Mouse (Mus musculus): Measurements from ENCODE around the gene B3gnt4. TPM values are rescaled to one million over a fixed set of nuclear protein-coding genes. Genes with fewer than 3 reads are reported as not detected.
A peak's percentile ranks its signal among the peaks of the same experiment; 100 is the strongest.

The B3gnt4 gene
- polyA plus RNA-seq, 1 experiment, result 1.4 TPM

- DNase-seq (ENCODE audit: extremely low spot score in 1 of 2, low spot score in 1 of 2), result no peak
These were observed 15.0 kb downstream of the B3gnt4 start, which contains the start of gene Gm49027 for GRCm38 (mm10) chr5:123525281-123525680. Gene Gm49027, minus strand, starts transcription at chr5:123525488.

DNA sequence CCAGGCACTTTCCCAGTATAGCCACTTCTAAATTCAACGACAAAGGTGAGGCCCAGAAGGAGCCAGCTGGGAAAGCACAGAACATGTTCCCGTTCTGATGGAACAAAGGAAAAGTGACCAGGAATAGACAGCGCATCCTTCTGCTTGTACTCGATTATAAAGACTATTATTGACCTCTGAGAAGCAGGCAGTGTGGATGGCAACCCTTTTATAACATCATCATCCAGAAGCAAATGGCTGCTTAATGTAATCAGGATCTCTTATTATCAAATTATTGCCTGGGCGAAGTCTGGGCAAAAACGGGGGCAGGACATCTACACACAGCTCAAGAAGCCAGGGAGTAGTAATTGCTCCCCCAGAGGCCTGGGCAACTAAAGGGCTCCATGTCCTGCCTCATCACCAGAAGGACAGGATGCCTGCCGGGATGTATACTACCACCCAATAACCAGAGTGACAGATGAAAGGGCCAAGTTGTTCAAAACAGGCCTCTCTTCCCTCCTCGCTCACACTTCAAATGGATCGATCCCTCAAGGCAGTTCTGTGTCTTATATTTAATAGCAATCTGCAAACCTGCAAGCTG, 15.7 kb downstream of the B3gnt4 start:
- DNase-seq (ENCODE audit: extremely low spot score in 1 of 2, low spot score in 1 of 2), result no peak

- peak in 1 of 2 experiments; percentile 4 for DNase-seq (ENCODE audit: extremely low spot score in 1 of 2, low spot score in 1 of 2)
These were observed 18.4 kb downstream of the B3gnt4 start for GRCm38 (mm10) chr5:123528641-123529040.

DNA sequence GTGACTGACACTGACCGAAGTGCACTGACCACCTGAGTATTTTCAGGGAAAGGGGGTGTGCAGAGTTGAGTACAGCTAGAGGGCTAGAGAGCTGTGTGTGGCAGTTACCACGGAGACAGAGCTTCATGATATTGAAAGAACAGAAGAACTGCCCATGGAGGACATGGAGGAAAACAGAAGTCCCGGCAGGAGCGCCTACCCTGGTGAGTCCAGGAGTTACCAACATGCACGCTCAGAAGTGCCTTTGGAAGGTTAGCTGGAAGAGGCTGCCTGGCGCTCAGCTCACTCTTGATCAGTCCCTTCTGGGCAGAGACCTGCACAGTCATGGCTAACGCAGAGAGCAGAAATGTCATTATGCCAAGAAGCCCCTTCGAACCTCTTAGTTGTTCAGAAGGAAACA, 19.8 kb downstream of the B3gnt4 start:
- peak in 1 of 2 experiments; percentile 0 for DNase-seq (ENCODE audit: extremely low spot score in 1 of 2, low spot score in 1 of 2)

- DNase-seq (ENCODE audit: extremely low spot score in 1 of 2, low spot score in 1 of 2), result no peak
These were observed 23.5 kb downstream of the B3gnt4 start for GRCm38 (mm10) chr5:123533801-123534200.

DNA sequence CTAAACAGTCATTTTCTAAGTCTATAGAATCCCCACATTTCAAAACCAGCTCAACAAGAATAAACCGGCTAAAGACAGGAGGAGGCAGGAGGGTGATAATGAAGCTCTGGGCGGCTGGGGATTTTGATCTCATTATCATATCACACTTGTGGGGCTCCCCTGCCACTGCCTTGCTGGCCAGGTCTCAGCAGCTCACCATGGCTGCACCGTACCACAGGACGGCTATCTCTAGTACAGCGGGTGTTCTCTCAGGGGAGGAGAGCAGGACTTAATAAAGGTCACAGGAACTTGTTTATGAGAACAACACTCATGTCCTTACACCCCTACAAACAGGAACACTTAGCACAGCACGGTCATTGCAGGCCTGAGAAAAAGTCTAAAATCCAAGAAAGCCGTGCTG, 45.4 kb downstream of the B3gnt4 start:
- no peak for DNase-seq (ENCODE audit: extremely low spot score in 1 of 2, low spot score in 1 of 2)

GRCm38 (mm10) chr5:123556451-123556850, 46.2 kb downstream of the B3gnt4 start:
- peak in 1 of 2 experiments; percentile 54 for DNase-seq (ENCODE audit: extremely low spot score in 1 of 2, low spot score in 1 of 2)

GRCm38 (mm10) chr5:123559588-123559987, 49.3 kb downstream of the B3gnt4 start:
- peak in 1 of 2 experiments; percentile 25 for DNase-seq (ENCODE audit: extremely low spot score in 1 of 2, low spot score in 1 of 2)

GRCm38 (mm10) chr5:123561128-123561527, 50.9 kb downstream of the B3gnt4 start:
- DNase-seq (ENCODE audit: extremely low spot score in 1 of 2, low spot score in 1 of 2), result peak in 1 of 2 experiments; percentile 30

Other genes with a start within 250 kb of the B3gnt4 start
- gene Bcl7a, start 166.6 kb upstream of the B3gnt4 start, polyA plus RNA-seq (2012; rRNA removed), result 37.0 and 40.7 TPM in 2 replicates
- gene Mlxip, start 115.7 kb upstream of the B3gnt4 start, polyA plus RNA-seq (2012; rRNA removed), result 18.5 and 19.4 TPM in 2 replicates
- 0.65 and 0.90 TPM in 2 replicates for gene Lrrc43, start 21.2 kb upstream of the B3gnt4 start, polyA plus RNA-seq (2012; rRNA removed)
- gene Il31, start 21.0 kb upstream of the B3gnt4 start, polyA plus RNA-seq (2012; rRNA removed), result not detected in 2 replicates
- 81.5 and 87.4 TPM in 2 replicates for gene Diablo, start 13.7 kb downstream of the B3gnt4 start, polyA plus RNA-seq (2012; rRNA removed)
- gene Gm49027, start 15.0 kb downstream of the B3gnt4 start, polyA plus RNA-seq (2012; rRNA removed), result 9.7 and 13.0 TPM in 2 replicates
- gene Vps33a, start 62.6 kb downstream of the B3gnt4 start, polyA plus RNA-seq (2012; rRNA removed), result 50.9 and 56.4 TPM in 2 replicates
- gene Clip1, start 174.2 kb downstream of the B3gnt4 start, polyA plus RNA-seq (2012; rRNA removed), result 85.6 and 88.1 TPM in 2 replicates
- gene Zcchc8, start 210.6 kb downstream of the B3gnt4 start, polyA plus RNA-seq (2012; rRNA removed), result 56.0 and 61.6 TPM in 2 replicates
- gene Rsrc2, start 239.0 kb downstream of the B3gnt4 start, polyA plus RNA-seq (2012; rRNA removed), result 105 and 129 TPM in 2 replicates
- gene Kntc1, start 239.3 kb downstream of the B3gnt4 start, polyA plus RNA-seq (2012; rRNA removed), result 0.60 and 0.78 TPM in 2 replicates

Measured in frontal cortex, adult 2 months (tissue).